Mouse (Mus musculus) olfactory bulb, adult 2 months (tissue): Measurements from ENCODE around the gene Gm6993.

Source experiments
- CTCF ChIP-seq: fragments of 200-500 bp; IDR thresholded peaks from 2 replicates; pipeline ENCODE4 v1.5.1; 2012; ENCODE audit warnings: low read depth, mild to moderate bottlenecking, low read length, moderate library complexity; ENCODE audit not compliant: insufficient read depth
- POLR2A ChIP-seq: fragments of 200-500 bp; IDR thresholded peaks from 2 replicates; pipeline ENCODE4 v1.6.1; 2012; ENCODE audit warnings: mild to moderate bottlenecking, low read depth, low read length, moderate library complexity; ENCODE audit not compliant: insufficient read depth

DNA sequence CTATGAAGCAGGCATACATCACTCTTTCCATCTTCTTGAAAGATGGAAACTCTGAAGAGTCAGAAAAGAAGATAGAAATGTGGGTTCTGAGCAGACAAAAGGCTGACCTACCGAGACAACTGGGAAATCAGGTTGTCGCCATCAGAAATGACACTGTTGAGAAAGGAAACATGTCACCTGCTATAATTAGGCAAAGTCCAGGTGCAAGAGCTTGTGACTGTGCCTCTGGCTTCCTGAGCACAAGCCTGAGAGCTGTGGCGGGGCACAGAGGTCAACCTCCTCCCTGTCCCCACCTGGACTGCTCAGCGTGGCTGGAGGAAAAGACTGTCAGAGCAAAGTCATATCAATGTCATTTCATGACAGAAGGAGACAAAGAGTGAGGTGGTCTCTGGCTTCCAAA is 772 bp upstream of the Gm6993 start:
- TF ChIP-seq POLR2A = no peak
- no peak for TF ChIP-seq CTCF
